Mouse (Mus musculus): Measurements from ENCODE around the gene Mycbp.
"Not testable (repeated sequence)": the region's sequence is repeated elsewhere in the genome, so short reads cannot be mapped to it uniquely, and the experiment has no call there.

The Mycbp gene

DNA sequence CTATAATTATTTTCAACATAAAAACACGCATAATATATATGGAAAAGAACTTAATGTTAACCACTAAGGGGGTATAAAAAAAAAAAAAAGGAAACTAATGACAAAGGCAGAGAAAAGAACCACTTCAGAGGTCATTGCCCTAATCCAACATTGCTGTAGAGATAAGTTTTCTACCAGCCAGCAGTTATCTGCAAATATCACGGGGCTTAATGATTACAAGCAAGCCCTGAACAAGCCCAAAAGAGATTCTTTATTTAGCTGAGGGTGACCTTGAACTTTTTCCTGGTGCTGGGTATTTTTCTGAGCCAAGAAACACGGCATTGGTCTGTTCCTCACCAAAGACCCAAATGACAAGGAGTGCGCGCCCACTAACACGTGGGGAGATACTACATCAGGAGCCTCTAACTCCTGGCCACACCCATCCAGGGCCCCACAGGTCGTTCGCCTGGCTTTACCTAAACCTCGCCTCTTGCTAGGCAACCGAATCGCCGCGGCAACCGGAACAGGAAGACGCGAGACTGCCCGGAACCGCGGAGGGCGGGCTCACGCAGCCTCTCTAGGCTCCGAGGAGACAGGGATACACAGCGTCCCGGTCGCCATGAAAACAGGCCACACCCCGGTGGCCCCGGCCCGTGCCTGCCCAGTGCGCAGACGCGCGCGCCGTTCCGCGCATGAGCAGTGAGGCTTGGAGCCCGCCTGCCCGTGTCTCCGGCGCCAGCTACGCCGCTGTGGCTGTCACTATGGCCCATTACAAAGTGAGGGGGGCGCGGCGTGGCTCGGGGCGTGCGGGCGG is at the start of gene Mycbp:
TSS of gene Mycbp (plus strand) at position 500 of the 793 bp plus-strand sequence.
- DNase-seq = peak; percentile 99 to 100

- no peak for DNase-seq
These were observed 47.7 kb upstream of the Mycbp start for GRCm38 (mm10) chr4:123856888-123857287.

- no peak for DNase-seq
These were observed 46.5 kb upstream of the Mycbp start for GRCm38 (mm10) chr4:123858090-123858489.

DNA sequence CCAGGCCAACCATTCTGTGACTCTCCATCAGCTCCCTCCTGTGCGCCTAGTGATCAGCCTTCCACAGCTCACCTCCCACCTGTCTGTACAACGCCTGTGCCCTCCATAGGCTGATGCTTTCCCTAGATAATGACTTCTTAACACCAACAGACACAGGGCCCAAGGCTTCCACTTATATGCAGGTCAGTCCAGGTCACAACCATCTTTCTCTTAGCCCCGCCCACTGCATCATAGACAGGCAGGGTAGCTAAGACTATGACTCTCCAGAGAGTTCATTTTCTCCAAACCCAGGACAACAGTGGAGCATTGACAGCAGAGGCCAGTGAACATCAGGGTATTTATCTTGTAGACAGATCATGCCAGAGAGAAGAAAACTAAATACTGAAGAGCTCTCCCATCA is 45.3 kb upstream of the Mycbp start, which contains the start of gene 4933427I04Rik:
TSS of gene 4933427I04Rik (plus strand) at position 301 of the 400 bp plus-strand sequence.
- no peak for DNase-seq

DNA sequence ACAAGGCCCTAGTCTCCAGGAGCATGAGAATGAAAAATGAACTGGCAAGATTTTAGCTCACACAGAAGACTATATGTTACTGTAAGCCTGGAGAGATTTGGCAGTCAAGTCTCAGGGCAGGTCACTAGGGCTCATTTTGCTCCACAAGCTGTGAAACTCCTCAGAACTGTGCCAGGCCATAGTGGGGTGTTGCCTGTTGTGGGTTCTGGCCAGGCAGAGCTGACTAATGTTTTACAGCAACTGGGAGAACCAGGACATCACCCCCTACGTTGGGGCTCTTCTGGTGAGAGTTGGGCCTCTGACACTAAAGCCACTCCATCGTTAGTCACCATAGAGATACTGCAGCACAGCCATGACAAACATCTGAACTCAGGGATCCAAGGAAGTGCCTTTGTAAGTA is 44.8 kb upstream of the Mycbp start:
- no peak for DNase-seq

- no peak for DNase-seq
These were observed 44.0 kb upstream of the Mycbp start for GRCm38 (mm10) chr4:123860621-123861020.

GRCm38 (mm10) chr4:123893726-123894125 is 10.9 kb upstream of the Mycbp start:
- DNase-seq = no peak

GRCm38 (mm10) chr4:123894295-123894694 is 10.3 kb upstream of the Mycbp start:
- no peak for DNase-seq

- peak; percentile 57 to 66 for DNase-seq
These were observed 5.9 kb upstream of the Mycbp start for GRCm38 (mm10) chr4:123898696-123899095.

DNA sequence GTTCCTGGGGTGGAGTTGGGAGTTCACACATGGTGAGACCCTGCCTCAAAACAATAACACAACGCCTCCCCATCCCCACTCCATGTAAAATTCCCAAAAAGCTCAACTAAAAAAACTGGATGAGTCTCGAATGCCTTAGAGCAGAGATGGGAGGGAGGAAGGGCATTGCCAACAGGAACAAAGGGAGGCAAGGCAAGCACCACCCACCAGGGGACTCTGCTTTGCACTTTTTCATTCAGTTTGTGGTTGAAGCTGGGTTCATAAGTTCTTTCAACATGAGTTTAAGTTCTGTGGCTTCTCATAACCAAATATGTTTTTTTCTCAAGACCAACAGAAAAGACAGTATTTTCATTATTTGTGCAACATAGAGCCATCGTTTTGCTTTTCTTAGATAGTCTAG is 1.2 kb upstream of the Mycbp start:
- no peak for DNase-seq

DNA sequence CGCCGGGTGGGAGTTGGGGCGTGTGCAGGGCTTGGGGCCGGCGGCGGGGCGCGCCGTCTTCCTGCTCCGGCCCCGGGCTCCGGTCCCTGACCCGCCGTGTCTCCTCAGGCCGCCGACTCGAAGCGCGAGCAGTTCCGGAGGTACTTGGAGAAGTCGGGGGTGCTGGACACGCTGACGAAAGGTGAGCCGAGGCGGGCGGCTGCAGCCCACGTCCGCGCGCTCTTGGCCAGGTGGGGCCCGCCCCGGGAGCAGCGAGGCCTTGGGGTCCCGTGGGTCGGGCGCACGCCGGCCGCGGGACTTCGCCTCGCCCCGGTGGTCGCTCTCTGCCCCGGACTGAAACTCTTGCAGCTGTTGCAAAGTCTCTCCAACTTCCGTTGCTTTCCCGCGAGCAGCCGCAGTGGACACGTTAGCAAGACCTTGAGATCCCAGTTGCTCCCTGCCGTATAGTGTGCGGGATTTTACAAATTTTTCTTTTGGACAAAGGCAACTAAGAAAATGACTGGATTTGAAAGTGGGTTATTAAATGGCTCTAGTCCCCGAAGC is 565 bp downstream of the Mycbp start:
- no peak for DNase-seq

- DNase-seq = no peak
These were observed 6.9 kb downstream of the Mycbp start for GRCm38 (mm10) chr4:123911503-123911902.

- no peak for DNase-seq
These were observed 7.8 kb downstream of the Mycbp start for GRCm38 (mm10) chr4:123912431-123912830.

DNA sequence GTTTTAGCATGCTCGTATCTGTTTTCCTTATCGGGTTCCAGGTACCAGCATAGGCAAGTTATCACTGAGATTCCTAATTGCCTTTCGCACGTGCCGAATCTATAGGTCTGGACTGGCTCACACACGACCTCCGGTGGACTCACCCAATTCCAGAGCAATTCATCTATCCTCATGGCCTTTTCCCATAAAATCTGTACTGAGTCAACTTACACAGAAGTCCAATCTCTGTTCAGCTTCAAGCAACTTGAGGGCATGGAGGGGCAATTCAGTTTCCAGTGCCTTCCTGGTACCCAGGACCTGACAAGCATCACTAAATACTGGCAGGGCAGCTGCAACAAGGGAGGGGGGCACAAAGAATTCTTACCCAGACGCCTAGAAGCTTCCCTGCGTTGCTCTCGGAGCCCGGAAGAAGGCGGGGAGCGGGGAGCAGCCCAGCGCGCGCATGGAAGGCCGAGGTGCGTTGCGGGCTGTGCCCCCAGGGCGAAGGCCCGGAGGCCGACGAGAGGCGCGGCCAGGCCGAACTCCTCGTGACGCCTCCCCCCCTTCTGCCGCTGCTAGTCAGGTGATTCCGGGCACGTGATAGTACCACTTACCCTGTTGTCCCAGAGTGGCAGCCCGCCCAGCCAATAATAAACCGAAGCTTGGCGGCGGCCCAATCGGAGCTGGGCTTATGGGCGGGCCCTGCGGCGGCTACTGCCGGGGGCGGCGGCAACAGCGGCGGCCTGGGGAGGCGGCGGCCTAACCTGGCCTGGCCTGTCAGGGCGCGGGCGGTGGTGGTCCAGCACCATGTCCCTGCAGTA is 12.3 kb downstream of the Mycbp start, which contains the start of gene Rragc:
TSS of gene Rragc (plus strand) at position 699 of the 800 bp plus-strand sequence.
- peak; percentile 100 for DNase-seq

GRCm38 (mm10) chr4:123917548-123918140 is 13.0 kb downstream of the Mycbp start, which contains the start of gene 4930535I16Rik:
TSS of gene 4930535I16Rik (minus strand) at chr4:123918022.
- DNase-seq = peak in 1 of 2 experiments; percentile 43

DNA sequence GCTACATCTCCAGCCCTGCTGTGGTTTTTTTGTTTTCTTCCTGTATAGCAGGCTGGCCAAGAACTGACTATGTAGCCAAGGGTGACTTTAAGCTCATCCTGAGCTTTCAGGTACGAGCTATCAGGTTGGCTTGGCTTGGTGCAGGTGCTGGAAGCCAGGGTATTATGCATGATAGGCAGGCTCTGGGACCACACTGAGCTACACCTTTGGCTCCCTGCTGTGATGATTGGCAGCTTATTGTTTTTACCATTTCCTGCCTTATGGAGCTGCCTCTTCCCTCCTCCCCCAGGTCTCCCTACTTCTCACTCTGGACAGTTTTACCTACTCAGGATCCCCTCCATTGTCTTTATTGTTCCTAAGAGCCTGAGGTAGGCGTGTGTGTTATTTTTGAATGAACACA is 14.2 kb downstream of the Mycbp start:
- no peak for DNase-seq

GRCm38 (mm10) chr4:123921055-123921565 is 16.5 kb downstream of the Mycbp start:
- DNase-seq = no peak

DNA sequence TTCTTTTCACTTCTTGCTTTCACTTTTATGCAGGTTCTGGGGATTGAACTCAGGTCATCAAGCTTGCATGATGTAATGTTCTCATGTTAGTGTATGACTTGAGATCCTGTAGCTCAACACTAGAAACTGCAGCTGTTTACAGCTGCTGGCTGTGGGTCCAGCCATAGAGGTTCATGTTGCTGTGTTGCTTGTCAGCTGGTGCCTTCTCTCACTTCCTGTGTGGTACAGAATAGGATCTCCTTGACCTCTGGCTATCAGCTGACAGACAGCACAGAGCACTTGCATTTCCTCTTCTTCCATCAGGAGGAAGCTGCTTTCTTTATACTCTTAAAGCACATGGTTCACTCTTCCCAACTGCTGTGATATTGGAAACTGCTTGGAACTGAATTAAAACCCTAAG is 23.3 kb downstream of the Mycbp start:
- no peak for DNase-seq

GRCm38 (mm10) chr4:123929994-123930393 is 25.4 kb downstream of the Mycbp start:
- DNase-seq = no peak

DNA sequence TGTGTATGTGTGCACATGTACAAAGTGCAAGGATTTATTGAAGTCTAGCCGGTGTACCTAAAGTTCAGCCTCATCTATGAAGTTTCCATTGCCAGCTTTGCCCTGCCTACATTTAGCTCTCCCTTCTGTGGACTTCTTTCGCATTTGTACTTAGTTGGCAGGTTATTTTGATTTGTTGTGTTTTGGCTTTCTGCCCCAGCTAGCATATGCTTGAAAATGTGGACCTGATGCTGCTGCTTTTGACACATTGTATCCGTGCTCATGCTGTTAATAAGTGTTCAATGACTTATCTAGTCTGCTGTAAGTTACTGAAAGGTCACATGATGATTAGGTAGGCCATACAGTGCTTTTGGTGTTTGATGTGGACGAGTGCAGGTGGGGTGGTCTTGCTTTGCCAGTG is 29.7 kb downstream of the Mycbp start:
- DNase-seq = peak; percentile 48 to 49

DNA sequence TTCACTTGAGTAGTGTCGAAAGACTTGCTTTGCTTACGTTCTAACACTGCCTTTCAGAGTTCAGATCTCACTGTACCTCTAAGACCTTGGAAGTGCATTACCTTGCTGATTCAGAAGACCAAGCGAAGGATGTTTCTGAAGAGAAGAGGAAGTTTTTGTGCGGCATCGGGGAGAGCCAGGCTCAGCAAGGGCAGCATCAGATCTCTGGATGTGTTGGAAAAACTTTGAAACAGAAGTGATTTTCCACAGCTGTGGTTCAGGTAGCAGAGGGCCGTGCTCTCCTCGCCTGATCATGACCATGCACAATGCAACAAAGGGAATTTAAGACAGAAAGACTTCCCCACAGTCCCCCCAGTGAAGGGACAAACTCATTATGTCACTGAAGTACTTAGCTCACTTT is 31.4 kb downstream of the Mycbp start:
- no peak for DNase-seq

DNA sequence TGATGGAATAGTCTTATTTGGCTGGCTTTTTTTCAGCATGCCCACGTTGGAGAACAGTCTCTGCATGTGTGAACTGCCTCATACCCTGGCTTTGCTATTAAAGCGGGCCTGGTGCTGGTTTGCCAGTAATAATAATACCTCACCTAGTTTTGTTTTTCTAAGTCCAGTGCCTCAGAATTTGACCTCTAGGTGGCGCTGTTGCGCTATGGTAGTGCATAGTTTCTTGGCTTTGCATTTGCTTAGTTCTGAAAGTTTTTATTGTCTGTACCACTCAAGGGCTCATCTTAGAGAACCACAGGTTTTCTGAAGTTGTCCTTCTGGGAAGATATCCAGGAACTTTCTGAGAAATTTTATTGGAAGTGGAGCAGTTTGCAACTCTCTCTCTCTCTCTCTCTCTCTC is 35.2 kb downstream of the Mycbp start:
- DNase-seq = peak; percentile 34 to 64

DNA sequence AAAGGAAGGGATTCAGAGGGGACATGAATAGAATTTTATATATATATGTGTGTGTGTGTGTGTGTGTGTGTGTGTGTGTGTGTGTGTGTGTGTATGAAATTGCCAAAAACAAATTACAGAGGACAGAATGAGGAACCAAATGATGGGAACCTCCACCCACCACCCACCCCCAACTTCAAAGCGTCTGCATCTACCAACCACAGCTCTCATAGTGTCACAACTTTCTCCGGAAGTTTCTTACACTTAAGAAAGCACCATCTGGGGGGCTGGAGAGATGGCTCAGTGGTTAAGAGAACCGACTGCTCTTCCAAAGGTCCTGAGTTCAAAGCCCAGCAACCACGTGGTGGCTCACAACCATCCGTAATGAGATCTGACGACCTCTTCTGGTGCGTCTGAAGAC is 36.2 kb downstream of the Mycbp start:
- DNase-seq = not testable (repeated sequence)
